Mouse (Mus musculus) heart, embryonic 16.5 days (tissue): ENCODE measurements around the gene Ercc6l2. TPM values are rescaled to one million over a fixed set of nuclear protein-coding genes. Genes with fewer than 3 reads are reported as not detected.

Source experiments
- ATAC-seq: fragments of 200-750 bp; cut with Nextera tagmentation; replicated peaks from 2 replicates; pipeline ENCODE4 v1.8.0; 2017; ENCODE audit warnings: moderate number of reproducible peaks; ENCODE audit not compliant: insufficient read depth, low FRiP score; ENCODE audit errors: extremely low read depth
- H3K27ac ChIP-seq: fragments of 300-500 bp; sonication (generic); 2 replicates; pipeline ENCODE4 v1.5.1; 2014; ENCODE audit warnings: mild to moderate bottlenecking, low read length, control low read depth, moderate library complexity
- H3K27me3 ChIP-seq: fragments of 300-500 bp; sonication (generic); 2 replicates; pipeline ENCODE4 v1.6.1; 2014; ENCODE audit warnings: low read length, mixed read lengths; ENCODE audit not compliant: control insufficient read depth, insufficient read depth
- H3K36me3 ChIP-seq: fragments of 300-500 bp; sonication (generic); 2 replicates; pipeline ENCODE4 v1.6.1; 2014; ENCODE audit not compliant: control insufficient read depth, insufficient read depth
- H3K4me1 ChIP-seq: fragments of 300-500 bp; sonication (generic); 2 replicates; pipeline ENCODE4 v1.6.1; 2014; ENCODE audit warnings: low read length, mixed read lengths; ENCODE audit not compliant: control insufficient read depth, insufficient read depth
- H3K4me2 ChIP-seq: fragments of 300-500 bp; sonication (generic); 2 replicates; pipeline ENCODE4 v1.6.1; 2014; ENCODE audit warnings: low read depth, mild to moderate bottlenecking, control low read depth, low read length
- H3K4me3 ChIP-seq: fragments of 300-500 bp; sonication (generic); 2 replicates; pipeline ENCODE4 v1.5.1; 2014; ENCODE audit warnings: mild to moderate bottlenecking, control low read depth, low read length
- H3K9ac ChIP-seq: fragments of 300-500 bp; sonication (generic); 2 replicates; pipeline ENCODE4 v1.6.1; 2014; ENCODE audit warnings: low read length, control low read depth
- H3K9me3 ChIP-seq: fragments of 300-500 bp; sonication (generic); replicated peaks from 2 replicates; pipeline ENCODE4 v1.6.1; 2016; ENCODE audit warnings: low read length; ENCODE audit not compliant: control insufficient read depth
- WGBS: fragments of 180-500 bp; shearing (Covaris S2); extraction: QIAGEN DNeasy Blood & Tissue Kit; methylation state at CpG from one replicate; pipeline ENCODE4 v1.1.7; 2014; 5-methylcytosine and 5-hydroxymethylcytosine counted together
- polyA plus RNA-seq: library from polyadenylated mRNA; unstranded; fragments of >200 nt; fragmentation: Nextera tagmentation; extraction: Ambion mirVana; gene quantifications from 2 replicates; pipeline ENCODE4 v1.2.1, GENCODE M21; 2015

The Ercc6l2 gene
- polyA plus RNA-seq, 1 experiment from 2014 or later, result 11.7 TPM

DNA sequence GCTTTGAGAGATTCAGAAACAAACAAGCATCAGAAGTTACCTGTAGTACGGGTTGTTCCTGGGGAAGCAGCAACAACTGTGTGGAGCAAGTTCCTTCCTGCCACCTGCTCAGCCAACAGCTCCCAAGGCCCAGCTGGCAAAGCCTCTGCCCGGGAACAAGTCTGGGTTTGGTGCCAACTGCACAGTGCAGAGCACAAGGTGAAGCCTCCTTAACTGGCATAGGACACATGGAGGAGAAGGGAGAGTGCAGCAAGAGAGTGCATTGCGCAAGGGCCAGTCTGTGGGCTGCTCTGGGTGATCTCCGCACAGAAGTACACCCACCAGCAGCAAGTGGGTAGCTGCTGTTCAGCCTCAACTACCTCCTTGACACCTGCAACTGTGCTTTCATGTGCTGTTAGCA lies 91.5 kb downstream of the Ercc6l2 start:
- no peaks in the 10 kb centered on the region for H3K36me3 ChIP-seq
- H3K4me2 ChIP-seq, result no peak overlapping the region
- H3K27ac ChIP-seq, result no peak overlapping the region
- H3K9me3 ChIP-seq, result no peaks in the 10 kb centered on the region
- 73% methylated on average over 4 of the region's 4 CpGs for WGBS
- H3K4me3 ChIP-seq, result no peak overlapping the region
- H3K27me3 ChIP-seq, result no peaks in the 10 kb centered on the region
- no peak for ATAC-seq
- H3K4me1 ChIP-seq, result peaks cover 16% of the 10 kb centered on the region
- no peak overlapping the region for H3K9ac ChIP-seq

DNA sequence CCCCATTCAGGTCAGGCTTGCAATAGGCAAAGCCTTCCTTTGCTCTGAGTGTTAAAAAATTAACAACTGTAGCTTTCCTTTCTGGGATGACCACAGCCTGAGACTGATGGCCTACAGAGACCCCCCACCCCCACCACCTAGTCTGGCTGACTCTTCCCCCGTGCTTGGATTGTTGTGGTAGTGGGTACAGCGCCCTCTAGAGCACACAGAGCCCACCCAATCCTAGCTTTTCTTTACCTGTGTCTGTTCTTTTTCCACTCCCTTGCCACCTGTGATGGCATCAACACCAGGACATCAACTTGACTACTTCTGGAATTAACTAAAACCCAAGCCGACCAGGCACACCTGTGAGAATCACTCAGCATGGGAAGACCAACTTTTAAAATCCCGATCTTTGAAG lies 92.4 kb downstream of the Ercc6l2 start:
- ATAC-seq, result no peak
- peaks cover 12% of the 10 kb centered on the region for H3K4me1 ChIP-seq
- H3K4me3 ChIP-seq, result no peak overlapping the region
- no peaks in the 10 kb centered on the region for H3K36me3 ChIP-seq
- H3K27me3 ChIP-seq, result no peaks in the 10 kb centered on the region
- H3K9ac ChIP-seq, result no peak overlapping the region
- H3K4me2 ChIP-seq, result no peak overlapping the region
- WGBS, result 49% methylated on average over 4 of the region's 4 CpGs
- H3K27ac ChIP-seq, result no peak overlapping the region
- H3K9me3 ChIP-seq, result no peaks in the 10 kb centered on the region

DNA sequence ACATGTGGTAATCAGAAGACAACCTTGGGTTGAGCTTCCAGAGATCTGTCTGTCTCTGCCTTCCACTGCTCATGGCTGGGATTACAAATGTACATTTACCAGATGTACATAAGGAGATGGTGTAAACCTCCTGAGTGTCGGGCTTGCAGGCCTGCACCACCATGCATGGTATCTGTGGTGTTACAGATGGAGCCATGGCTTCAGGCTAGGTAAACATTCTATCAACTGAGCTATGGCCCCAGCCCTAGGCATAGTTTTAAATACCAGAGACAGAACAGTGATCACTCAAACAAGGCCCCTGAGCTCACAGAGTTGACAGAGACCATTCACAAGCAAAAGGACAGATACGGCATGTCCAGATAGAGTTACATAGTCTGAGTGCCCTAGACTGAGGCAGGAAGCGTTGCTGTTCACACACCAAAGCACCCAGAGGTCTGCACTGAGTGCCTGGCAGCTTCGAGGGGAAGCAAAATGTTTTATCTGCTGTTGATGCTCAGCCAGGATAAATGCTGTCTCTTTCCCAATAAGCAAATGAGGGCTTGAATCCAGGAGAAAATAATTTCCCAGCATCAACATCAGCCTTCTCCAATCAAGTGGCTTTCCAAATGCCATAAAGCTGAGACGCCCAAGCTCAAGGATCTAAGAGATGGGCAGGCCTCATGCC lies 95.2 kb downstream of the Ercc6l2 start:
- no peak overlapping the region for H3K4me3 ChIP-seq
- H3K27me3 ChIP-seq, result no peaks in the 10 kb centered on the region
- no peak overlapping the region; the same call in 1 of the 2 replicates for H3K27ac ChIP-seq
- peak; percentile 50; the same call in 1 of the 2 replicates for ATAC-seq
- no peaks in the 10 kb centered on the region for H3K9me3 ChIP-seq
- WGBS, result 49% methylated on average over 5 of the region's 5 CpGs
- H3K36me3 ChIP-seq, result no peaks in the 10 kb centered on the region
- H3K4me1 ChIP-seq, result peaks cover 11% of the 10 kb centered on the region
- H3K9ac ChIP-seq, result no peak overlapping the region
- no peak overlapping the region for H3K4me2 ChIP-seq

DNA sequence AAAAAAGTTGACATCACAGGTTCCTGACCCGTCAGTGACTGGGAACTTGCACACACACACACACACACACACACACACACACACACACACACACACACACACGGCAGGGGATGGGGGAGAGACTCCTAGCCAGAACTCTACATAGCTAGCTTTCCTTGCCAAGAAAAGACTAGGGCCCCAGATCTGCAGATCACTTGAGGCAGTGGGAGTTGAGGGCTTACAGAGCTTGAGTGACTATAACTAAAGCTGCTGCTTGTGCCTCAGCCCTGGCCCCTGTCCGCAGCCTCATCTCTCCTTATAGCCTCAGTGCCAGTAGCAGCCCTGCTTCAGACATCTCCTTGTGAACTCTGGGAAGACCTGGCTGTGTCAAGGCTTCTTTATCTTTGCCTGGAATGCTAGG lies 96.6 kb downstream of the Ercc6l2 start:
- Histone ChIP-seq H3K36me3 (no peaks in the 10 kb centered on the region), H3K9ac (no peak overlapping the region), H3K4me2 (no peak overlapping the region), H3K27ac (no peak overlapping the region), H3K4me1 (peaks cover 11% of the 10 kb centered on the region), H3K27me3 (no peaks in the 10 kb centered on the region), H3K4me3 (no peak overlapping the region), H3K9me3 (no peaks in the 10 kb centered on the region)
- WGBS, result 37% methylated on average over 3 of the region's 3 CpGs
- ATAC-seq, result no peak

DNA sequence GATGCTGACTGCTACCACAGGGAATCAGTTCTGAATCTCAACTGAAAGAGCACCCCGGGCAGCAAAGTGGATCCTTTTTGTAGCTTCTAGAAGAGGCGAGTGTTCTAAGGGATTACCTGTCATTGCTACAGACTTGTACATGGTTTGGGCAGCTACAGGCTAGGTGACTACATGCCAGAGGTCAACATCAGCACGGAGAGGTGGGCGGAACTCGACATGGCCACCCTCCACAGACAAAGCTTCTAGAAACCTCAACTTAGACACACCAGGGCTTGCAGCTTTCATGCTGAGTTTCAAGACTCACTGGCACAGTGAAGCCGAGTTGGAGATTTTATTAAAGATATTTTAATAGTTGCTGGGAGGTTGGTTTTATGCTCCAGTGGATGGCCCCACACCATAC lies 98.1 kb downstream of the Ercc6l2 start:
- H3K4me2 ChIP-seq, result no peak overlapping the region
- no peaks in the 10 kb centered on the region for H3K27me3 ChIP-seq
- H3K4me1 ChIP-seq, result peaks cover 24% of the 10 kb centered on the region
- no peak overlapping the region for H3K4me3 ChIP-seq
- H3K9ac ChIP-seq, result no peak overlapping the region
- no peak overlapping the region for H3K27ac ChIP-seq
- 89% methylated on average over 6 of the region's 6 CpGs for WGBS
- H3K9me3 ChIP-seq, result no peaks in the 10 kb centered on the region
- ATAC-seq, result no peak
- no peaks in the 10 kb centered on the region for H3K36me3 ChIP-seq

DNA sequence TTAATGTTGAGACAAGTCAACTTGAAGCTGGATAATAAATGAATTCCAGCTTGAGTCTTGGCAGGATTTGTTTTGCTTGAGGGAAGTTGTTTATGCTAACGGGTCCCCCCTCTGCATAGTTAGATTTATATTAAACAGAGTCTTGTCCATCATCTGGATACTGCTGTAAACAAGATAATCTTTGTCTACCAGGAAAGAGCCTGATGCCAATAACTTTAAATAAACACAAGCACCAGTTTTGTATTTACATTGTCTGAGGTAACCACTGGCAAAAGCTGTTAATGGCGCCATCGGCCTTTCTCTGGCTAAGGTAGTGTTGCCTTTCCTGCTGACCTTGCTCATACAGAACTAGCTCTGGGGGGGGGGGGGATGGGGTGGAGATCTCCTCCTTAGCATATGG lies 100.1 kb downstream of the Ercc6l2 start:
- Histone ChIP-seq H3K27me3 (no peaks in the 10 kb centered on the region), H3K9me3 (no peaks in the 10 kb centered on the region), H3K36me3 (no peaks in the 10 kb centered on the region), H3K4me3 (no peak overlapping the region), H3K4me2 (no peak overlapping the region), H3K27ac (no peak overlapping the region), H3K9ac (no peak overlapping the region), H3K4me1 (peaks cover 30% of the 10 kb centered on the region)
- 68% methylated on average over 3 of the region's 3 CpGs for WGBS
- no peak for ATAC-seq

DNA sequence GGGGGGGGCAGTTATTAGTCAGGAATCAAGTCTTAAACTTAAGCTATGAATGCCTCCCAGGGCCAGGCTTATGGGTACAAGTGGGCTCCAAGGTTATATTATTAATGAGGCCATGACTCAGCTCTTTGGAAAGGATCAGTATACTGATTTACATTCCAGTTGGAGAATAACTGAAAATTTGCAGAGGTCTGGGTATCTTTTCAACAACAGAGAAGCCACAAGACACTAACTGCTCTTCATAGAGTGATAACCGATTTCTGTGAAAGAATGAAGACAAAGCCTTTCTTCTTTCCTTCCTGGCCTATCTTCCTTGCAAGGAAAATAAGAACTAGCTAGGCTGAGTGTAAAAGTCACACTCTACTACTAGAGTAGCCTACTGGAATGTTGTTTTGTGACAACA lies 100.6 kb downstream of the Ercc6l2 start:
- Histone ChIP-seq H3K27me3 (no peaks in the 10 kb centered on the region), H3K36me3 (no peaks in the 10 kb centered on the region), H3K27ac (no peak overlapping the region), H3K4me1 (peaks cover 28% of the 10 kb centered on the region), H3K4me3 (no peak overlapping the region), H3K9me3 (no peaks in the 10 kb centered on the region), H3K4me2 (no peak overlapping the region), H3K9ac (no peak overlapping the region)
- 80% methylated on average over 1 of the region's 1 CpGs for WGBS
- no peak for ATAC-seq

DNA sequence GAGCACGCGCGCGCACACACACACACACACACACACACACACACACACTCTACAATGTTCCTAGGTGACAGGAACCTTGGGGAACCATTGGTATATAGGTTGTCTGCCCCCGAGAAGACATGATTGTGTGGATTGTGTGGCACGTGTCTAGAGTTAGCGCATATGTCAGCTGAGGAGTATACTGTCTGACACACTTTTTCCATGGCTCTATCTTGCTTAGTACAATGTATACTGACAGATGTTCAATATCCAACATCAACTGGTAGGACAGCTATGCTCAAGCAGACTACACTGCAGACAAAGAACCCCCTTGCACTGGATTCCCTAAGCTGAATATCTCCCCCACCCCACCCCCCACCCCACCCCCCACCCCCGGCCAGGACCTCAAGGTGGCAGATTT lies 101.5 kb downstream of the Ercc6l2 start:
- WGBS, result 78% methylated on average over 8 of the region's 8 CpGs
- H3K27me3 ChIP-seq, result no peaks in the 10 kb centered on the region
- H3K36me3 ChIP-seq, result no peaks in the 10 kb centered on the region
- peak overlapping the region; percentile 76; the same call in 1 of the 2 replicates for H3K27ac ChIP-seq
- H3K9ac ChIP-seq, result no peak overlapping the region
- H3K4me3 ChIP-seq, result no peak overlapping the region
- no peaks in the 10 kb centered on the region for H3K9me3 ChIP-seq
- H3K4me1 ChIP-seq, result peaks cover 25% of the 10 kb centered on the region
- H3K4me2 ChIP-seq, result no peak overlapping the region
- no peak for ATAC-seq

DNA sequence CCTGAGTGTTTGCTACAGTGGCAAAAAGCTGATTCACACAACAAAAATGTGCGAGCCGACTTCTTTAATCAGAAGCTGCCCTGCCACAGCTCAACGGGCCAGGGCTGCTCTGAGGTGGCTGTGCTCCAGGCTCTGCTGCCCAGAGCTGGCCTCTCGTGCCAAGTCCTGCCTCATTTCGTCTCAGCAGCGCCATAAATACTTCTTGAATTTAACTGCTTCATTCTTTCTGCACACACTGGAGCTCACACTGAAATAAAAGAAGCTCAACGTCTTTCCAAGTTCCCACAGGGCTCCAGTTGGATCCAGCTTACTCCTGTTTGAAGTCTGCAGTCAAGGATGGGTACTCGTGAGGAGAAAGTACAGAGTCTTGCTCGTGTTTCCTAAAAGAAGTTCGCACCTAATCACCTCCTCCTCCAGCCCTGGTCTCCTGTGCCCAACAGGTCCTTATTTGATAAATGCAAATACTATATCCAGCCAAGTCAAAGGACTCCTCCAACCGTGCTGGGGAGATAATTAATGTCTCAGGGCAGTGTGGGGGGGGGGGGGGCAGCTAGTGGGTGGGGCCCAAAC lies 102.2 kb downstream of the Ercc6l2 start:
- peak overlapping the region; percentile 76 for H3K27ac ChIP-seq
- H3K4me1 ChIP-seq, result peaks cover 20% of the 10 kb centered on the region

More for the DNA sequence above, 102.2 kb downstream of the Ercc6l2 start:
- Histone ChIP-seq H3K36me3 (no peaks in the 10 kb centered on the region), H3K9ac (no peak overlapping the region), H3K9me3 (no peaks in the 10 kb centered on the region; the same call in 1 of the 2 replicates), H3K4me2 (peak overlapping the region; percentile 8), H3K27me3 (no peaks in the 10 kb centered on the region), H3K4me3 (no peak overlapping the region)
- peak; percentile 79 for ATAC-seq
- 18% methylated on average over 11 of the region's 11 CpGs for WGBS
